Mouse (Mus musculus) E14TG2a.4 (cell line): ENCODE measurements around the gene Kirrel3.

Source experiments
- H3K27me3 ChIP-seq: 2 replicates; pipeline ENCODE4 v1.6.1; 2014; ENCODE audit warnings: low read length, control low read depth; ENCODE audit not compliant: insufficient read depth
- H3K36me3 ChIP-seq: 2 replicates; pipeline ENCODE4 v1.6.1; 2014; ENCODE audit warnings: low read length, control low read depth; ENCODE audit not compliant: insufficient read depth
- H3K4me1 ChIP-seq: replicated peaks from 2 replicates; pipeline ENCODE4 v1.6.1; 2014; ENCODE audit warnings: low read depth, low read length, control low read depth
- H3K4me3 ChIP-seq: replicated peaks from 2 replicates; pipeline ENCODE4 v1.5.1; 2014; ENCODE audit warnings: mild to moderate bottlenecking, low read length
- H3K9me3 ChIP-seq: 2 replicates; pipeline ENCODE4 v1.6.1; 2014; ENCODE audit warnings: low read length, control low read depth
- CTCF ChIP-seq: conservative IDR thresholded peaks from 2 replicates; pipeline ENCODE4 v1.5.1; 2014; ENCODE audit warnings: low read length
- NANOG ChIP-seq: IDR thresholded peaks from 2 replicates; pipeline ENCODE4 v1.6.1; 2014; ENCODE audit warnings: borderline replicate concordance, low read length, mixed read lengths
- POU5F1 ChIP-seq: IDR thresholded peaks from 2 replicates; pipeline ENCODE4 v1.6.1; 2014; ENCODE audit warnings: low read length, borderline replicate concordance

Kirrel3 gene

DNA sequence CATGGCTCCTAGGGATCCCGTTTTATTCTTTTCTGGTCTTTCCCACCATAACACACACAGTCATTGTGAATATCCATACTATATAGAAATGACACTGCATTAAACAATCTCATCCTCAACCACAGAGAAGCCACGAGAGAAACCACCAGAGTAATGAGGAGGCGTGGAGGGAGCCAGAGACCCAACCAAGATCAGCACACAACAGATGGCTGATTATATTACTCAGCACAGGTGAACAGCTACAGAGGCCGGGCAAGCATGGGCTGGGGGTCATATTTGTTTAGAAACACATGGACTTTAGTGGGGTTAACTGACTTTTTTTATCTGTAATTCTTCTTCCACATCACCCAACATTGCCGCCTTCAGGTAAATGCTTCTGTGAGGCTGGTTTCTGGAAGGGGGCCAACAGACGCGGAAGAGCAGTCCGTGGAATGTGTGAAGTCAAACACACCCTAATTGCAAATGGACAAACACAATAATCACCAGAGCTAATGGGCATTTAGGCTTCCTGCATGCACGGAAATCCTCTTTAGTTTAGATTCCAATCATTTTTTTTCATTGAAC, 76.8 kb downstream of the Kirrel3 start:
- 0 out of 2 replicates have a peak, but pooled peaks cover 8% of the 10 kb centered on the region for H3K27me3 ChIP-seq

DNA sequence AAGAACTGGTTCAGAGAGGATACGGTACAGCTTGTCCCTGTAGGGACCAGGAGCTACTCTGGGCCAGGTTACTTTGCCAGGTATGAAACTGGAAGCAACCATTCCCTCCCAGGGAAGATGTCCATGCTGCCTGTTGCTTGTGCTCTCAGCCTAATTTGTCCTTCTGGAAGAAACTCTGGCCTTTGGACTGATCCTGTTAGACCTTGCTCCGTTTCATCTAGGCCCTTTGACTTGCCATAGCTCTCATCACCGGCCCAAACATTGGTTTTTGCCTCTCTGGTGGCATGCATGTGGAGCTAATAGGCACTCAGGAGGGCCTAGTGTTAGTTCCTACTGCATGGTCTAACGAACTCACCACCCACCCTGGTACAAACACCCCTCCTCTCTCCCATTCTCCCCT, 88.2 kb downstream of the Kirrel3 start:
- H3K4me3 ChIP-seq, result no peak overlapping the region
- H3K27me3 ChIP-seq, result no peaks in the 10 kb centered on the region
- TF ChIP-seq POU5F1, result no peak
- no peak for TF ChIP-seq NANOG
- TF ChIP-seq CTCF, result no peak
- H3K36me3 ChIP-seq, result no peaks in the 10 kb centered on the region
- no peaks in the 10 kb centered on the region for H3K4me1 ChIP-seq
- H3K9me3 ChIP-seq, result 0 out of 2 replicates have a peak, but pooled peaks cover 1% of the 10 kb centered on the region

More for the DNA sequence above, 76.8 kb downstream of the Kirrel3 start:
- TF ChIP-seq POU5F1 (no peak), CTCF (no peak), NANOG (no peak)
- Histone ChIP-seq H3K4me1 (peaks cover 32% of the 10 kb centered on the region), H3K4me3 (no peak overlapping the region), H3K36me3 (no peaks in the 10 kb centered on the region), H3K9me3 (no peaks in the 10 kb centered on the region)

DNA sequence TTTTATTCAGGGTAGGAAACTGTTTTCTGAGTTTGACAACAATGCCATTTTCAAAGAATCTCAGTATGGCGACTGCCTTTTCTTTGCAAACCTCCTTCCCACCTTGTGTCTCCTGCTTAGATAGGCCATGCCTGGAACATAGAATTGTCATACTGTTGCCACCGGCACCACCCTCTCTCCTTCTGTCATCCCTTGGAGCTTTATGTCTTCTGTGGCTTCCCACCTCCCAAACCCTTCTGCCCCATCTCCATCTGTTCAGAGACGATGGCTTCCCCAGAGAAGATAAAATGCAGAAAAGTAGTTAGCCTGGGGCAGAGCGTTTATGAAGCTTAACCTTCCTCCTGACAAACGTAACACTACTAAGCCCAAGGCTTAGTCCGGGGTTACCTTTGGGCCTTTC, 88.9 kb downstream of the Kirrel3 start:
- no peaks in the 10 kb centered on the region for H3K27me3 ChIP-seq
- no peak for TF ChIP-seq NANOG
- H3K4me1 ChIP-seq, result no peaks in the 10 kb centered on the region
- no peaks in the 10 kb centered on the region for H3K9me3 ChIP-seq
- no peak overlapping the region for H3K4me3 ChIP-seq
- no peaks in the 10 kb centered on the region for H3K36me3 ChIP-seq

DNA sequence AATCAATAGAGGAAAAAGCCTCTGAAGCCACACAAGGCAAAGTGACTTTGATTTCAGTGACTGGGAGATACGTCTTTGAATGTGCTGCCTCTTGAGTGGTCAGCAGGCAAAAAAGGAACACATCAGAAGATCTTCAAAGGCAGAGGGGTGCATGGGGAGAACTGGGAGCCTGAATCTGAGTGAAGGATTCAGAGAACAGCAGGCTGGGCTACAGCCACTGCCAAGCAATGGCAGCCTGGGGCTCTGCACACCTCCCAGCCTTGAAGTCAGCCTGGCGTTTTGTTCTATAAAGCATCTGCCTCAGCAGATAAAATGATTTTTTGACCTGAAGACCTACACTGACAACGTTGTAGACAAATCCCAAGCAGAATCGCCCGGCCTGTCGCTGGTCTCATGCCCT, 93.5 kb downstream of the Kirrel3 start:
- H3K4me1 ChIP-seq, result no peaks in the 10 kb centered on the region
- no peak overlapping the region for H3K4me3 ChIP-seq
- no peak for TF ChIP-seq NANOG
- TF ChIP-seq CTCF, result no peak
- no peak for TF ChIP-seq POU5F1
- peaks cover 8% of the 10 kb centered on the region for H3K9me3 ChIP-seq
- H3K36me3 ChIP-seq, result no peaks in the 10 kb centered on the region
- no peaks in the 10 kb centered on the region for H3K27me3 ChIP-seq

DNA sequence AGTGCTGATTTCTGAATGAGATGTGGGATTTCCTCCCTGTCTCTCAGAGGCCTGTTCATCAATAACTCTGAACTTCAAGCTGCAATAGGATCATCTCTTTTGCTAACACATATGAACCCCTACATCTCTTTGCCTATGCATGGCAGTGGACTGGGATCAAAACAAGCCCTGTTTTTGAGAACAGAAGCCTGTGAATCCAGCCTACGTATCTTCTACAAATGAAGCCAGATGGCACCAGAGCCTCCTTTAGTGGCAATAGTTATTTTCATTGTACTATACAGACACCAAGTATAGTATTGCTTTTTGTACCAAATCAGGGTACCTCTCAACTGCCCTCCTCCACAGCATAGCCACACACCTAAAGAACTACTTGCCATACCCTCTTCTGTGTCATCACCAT, 94.4 kb downstream of the Kirrel3 start:
- Histone ChIP-seq H3K4me3 (no peak overlapping the region), H3K36me3 (no peaks in the 10 kb centered on the region), H3K27me3 (no peaks in the 10 kb centered on the region), H3K4me1 (no peaks in the 10 kb centered on the region), H3K9me3 (peaks cover 9% of the 10 kb centered on the region)
- TF ChIP-seq NANOG, result no peak

DNA sequence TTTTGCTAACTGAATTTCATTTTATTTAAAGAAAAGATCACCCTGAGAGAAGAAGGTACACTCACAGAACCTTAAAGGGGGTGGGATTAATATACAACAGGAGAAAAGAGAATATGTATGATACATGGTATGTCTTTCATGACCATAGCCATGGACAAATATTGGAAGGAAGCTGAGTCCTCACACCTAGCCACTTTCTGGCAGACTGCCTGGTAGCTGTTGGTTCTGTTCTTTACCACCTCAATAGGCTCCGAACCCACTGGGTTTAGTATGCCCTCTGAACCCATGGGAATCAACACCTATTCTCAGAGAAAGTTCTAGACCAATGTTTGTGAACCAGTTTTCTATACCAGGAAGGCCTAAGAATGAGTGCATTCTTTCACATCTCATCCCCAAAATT, 96.8 kb downstream of the Kirrel3 start:
- Histone ChIP-seq H3K36me3 (no peaks in the 10 kb centered on the region), H3K4me1 (no peaks in the 10 kb centered on the region), H3K4me3 (no peak overlapping the region), H3K27me3 (no peaks in the 10 kb centered on the region), H3K9me3 (peaks cover 9% of the 10 kb centered on the region)
- TF ChIP-seq POU5F1, result no peak
- TF ChIP-seq NANOG, result no peak
- TF ChIP-seq CTCF, result no peak

DNA sequence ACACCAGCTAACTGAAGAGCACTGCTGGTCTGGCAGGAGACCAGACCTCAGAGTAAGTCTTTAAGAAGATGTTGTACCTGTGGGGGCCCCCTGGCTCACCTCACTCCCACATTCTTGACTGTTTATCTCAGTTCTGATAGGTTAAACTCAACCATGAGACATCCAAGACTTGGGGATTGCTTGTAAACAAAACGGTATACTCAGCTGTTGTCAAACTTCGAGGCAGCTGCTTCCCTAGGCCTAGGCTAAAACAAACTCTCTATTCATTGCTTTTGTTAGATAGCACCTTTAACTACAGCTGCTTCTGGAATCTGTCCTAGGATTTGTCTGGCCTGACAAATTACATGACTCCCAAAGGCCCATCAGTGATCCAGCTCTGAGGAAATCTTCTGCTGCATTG, 99.8 kb downstream of the Kirrel3 start:
- H3K27me3 ChIP-seq, result no peaks in the 10 kb centered on the region
- H3K4me1 ChIP-seq, result no peaks in the 10 kb centered on the region
- H3K9me3 ChIP-seq, result peaks cover 9% of the 10 kb centered on the region
- no peak overlapping the region for H3K4me3 ChIP-seq
- H3K36me3 ChIP-seq, result no peaks in the 10 kb centered on the region
- no peak for TF ChIP-seq NANOG

DNA sequence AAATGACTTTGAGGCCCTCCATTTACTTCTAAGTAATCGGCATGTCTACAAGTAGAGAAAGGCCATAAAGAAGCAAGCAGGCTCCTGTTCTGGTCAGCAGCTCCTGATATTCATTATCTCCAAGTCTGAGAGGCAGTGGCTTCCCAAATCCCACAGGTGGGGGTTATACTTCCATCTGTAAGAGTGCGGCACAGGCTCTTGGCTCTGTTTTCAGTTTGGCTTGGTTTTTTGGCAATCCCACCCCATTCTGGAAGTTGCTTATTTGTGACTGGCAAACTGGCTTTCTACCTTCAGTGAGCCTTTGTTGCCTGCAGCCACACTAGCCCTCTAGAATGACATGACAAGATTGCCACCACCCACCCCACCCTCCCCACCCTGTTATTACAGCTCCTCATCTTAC, 100.4 kb downstream of the Kirrel3 start:
- Histone ChIP-seq H3K27me3 (no peaks in the 10 kb centered on the region), H3K9me3 (peaks cover 9% of the 10 kb centered on the region), H3K4me3 (no peak overlapping the region), H3K36me3 (no peaks in the 10 kb centered on the region), H3K4me1 (no peaks in the 10 kb centered on the region)
- no peak for TF ChIP-seq POU5F1
- TF ChIP-seq CTCF, result no peak
- TF ChIP-seq NANOG, result no peak

DNA sequence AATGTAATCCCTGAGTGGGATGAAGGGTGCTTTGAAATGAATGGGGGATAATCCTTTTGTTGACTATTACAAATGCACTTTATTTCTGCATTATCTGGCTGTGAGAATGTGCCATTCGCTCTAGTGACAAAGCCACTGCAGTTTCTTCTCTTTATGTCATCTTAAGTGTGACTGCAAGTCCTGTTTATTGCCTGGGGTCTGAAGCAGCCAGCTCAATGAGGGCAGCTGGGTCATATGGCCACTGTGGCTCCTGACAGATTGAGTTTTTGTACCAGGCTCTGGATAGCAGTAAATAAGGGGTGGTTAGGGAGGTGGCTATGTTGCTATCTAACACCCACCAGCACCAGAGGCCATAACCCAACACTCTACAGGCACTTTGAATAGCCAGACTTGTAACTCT, 104.1 kb downstream of the Kirrel3 start:
- Histone ChIP-seq H3K36me3 (no peaks in the 10 kb centered on the region), H3K9me3 (no peaks in the 10 kb centered on the region; the same call in 1 of the 2 replicates), H3K4me3 (no peak overlapping the region), H3K4me1 (no peaks in the 10 kb centered on the region), H3K27me3 (no peaks in the 10 kb centered on the region)
- TF ChIP-seq NANOG, result no peak
- TF ChIP-seq POU5F1, result no peak
- TF ChIP-seq CTCF, result no peak
